Mouse (Mus musculus) ES-Bruce4 (cell line): ENCODE measurements around the gene Shisa9.

ENCODE experiments used
- CTCF ChIP-seq: IDR thresholded peaks from one replicate; pipeline ENCODE4 v1.8.1; 2011; ENCODE audit warnings: low read depth, low read length
- POLR2A ChIP-seq: IDR thresholded peaks from one replicate; pipeline ENCODE4 v1.8.1; 2011; ENCODE audit warnings: low read length; ENCODE audit not compliant: insufficient read depth

DNA sequence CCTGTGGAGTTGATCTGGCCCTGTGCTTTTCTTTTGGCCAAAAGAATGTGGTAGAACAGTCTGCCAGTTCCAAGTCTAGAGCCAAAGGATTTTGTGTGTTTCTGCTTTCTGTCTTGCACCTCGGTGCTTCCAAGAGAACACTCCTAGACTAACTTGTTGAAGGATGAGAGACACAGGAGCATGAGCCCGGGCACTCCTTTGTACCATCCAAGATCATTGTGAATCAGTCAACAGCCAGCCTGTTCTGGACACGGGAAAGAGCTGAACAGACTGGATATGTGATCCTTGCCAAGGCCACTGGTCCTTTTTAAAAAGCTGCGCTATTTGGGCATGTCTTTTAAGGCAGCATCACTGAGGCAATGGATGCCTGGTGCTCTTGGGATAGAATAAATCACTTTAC, 109.3 kb downstream of the Shisa9 start:
- no peak for TF ChIP-seq CTCF
- TF ChIP-seq POLR2A: no peak
